Mouse (Mus musculus): Measurements from ENCODE around the gene Rb1. TPM values are rescaled to one million over a fixed set of nuclear protein-coding genes. Genes with fewer than 3 reads are reported as not detected.

The Rb1 gene
- total RNA-seq (2021) = 10 to 100 TPM; 46.1 to 46.3 TPM
- long read RNA-seq, experiment 1, full-length matches to known transcripts = 27 of 43 reads
- long read RNA-seq, experiment 1, partial matches to known transcripts = 11 of 43 reads
- long read RNA-seq, experiment 1, other reads (novel, unspliced or antisense) = 5 of 43 reads
- long read RNA-seq, experiment 2, full-length matches to known transcripts = 31 of 47 reads
- long read RNA-seq, experiment 2, partial matches to known transcripts = 10 of 47 reads
- long read RNA-seq, experiment 2, other reads (novel, unspliced or antisense) = 6 of 47 reads

DNA sequence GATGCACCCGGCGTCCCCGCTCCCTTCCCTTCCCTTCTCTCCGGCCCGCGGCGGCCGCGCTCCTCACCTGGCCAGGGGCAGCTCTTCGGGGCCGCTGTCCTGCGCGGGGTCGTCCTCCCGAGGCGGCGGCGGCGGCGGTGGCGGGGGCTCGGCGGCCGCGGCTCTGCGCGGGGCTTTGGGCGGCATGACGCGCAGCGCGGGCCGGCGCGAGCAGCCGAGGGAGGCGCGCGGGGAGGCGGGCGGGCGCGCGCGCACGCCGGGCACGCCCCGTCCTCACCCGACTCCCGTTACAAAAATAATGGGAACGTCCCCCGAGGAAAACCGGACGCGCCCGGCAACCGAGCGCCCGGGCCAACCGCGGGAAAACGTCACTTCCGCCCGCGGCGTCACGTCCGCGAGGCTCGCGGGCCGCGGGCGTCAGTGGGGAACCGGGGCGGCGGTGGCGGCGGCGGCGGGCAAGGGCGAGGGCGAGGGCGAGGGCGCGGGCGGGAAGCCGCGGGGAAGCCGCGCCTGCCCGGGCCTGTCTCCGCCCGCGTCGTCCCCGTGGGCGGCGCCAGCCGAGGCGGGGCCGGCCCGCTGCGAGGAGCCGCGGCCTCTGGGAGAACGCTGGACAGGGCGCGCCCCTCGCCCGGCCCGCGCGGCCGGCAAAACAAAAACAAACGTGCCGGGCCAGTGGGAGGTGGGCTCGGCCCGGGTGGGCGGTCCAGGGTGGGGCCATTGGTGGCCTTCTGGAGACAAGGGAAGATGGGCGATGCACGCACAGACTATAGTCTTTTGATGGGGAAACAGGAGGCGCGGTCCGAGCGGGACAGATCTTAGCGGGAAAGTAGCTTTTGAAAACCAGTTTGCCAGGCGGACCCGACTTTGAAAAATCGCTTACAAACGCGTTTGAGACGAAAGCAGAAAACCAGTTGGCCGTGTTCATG is at the start of gene Rb1:
Rb1 (minus strand) TSS at position 367 of the 926 bp plus-strand sequence.
- peak; percentile 64 to 84 for DNase-seq (ENCODE audit: low spot score in 2 of 2)

DNA sequence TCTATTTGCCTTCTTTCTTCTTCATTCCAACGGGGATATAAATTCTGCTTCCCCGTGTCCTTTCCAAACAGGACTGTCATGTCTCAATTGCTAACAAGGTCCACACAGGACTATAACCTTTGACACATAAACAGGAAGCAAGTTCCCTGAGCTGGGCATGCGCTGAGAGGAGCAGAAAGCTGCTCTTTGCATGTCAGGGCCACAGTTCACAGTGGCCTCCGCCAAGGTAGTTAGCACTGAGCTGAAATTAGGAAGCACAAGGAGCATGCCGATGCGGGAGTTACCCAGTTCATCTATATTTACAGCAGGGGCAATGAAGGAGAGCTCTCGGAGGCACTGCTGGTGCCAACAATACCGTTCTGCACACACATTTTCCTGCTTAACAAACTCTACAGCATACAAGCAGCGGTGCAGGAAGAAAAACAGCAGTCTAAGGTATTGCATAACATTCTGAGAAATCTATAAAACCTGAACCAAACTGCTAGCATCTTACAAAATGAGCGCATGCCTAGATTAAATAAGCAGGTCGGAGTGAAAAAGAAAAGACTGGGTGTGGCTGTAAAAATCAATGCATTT is 48.8 kb upstream of the Rb1 start:
- no peak for DNase-seq (ENCODE audit: low spot score in 2 of 2)

DNA sequence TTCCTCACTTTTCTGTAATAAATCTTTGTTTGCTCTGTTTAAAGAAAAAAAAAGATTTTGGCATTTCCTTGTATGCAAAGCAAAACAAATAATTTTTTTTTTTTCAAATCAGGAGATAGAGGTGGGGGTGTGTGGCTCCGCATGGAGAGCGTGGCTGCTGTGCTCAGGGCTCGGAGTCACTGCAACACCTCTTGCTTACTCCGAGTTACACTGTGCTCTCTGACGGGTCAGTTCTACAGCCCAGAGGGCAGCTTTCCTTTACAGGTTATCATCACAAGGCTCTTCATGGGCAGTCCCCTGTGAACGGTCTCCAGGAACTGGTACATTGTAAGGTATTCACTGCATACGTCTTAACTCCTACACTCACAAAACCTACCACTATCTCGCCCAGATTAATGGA is 48.0 kb upstream of the Rb1 start:
- no peak for DNase-seq (ENCODE audit: low spot score in 2 of 2)

DNA sequence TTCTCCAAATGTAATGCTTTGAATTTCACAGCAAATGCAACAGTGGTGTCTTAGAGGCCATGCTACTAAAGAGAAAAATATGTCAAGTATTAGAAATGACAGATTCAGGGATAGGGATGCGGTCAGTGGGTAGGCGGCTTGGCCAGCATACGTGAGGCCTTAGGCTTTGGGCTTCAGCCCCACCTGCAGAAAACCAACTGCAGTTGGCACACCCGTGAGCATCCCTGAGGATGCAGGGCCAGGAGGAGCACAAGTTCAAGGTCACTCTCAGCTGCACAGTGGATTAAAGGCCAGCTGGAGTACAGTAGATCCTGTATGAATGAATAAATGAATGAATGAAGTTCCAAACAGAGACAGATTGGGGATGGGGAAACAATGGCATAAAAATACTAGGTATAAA is 47.4 kb upstream of the Rb1 start:
- DNase-seq (ENCODE audit: low spot score in 2 of 2) = no peak

DNA sequence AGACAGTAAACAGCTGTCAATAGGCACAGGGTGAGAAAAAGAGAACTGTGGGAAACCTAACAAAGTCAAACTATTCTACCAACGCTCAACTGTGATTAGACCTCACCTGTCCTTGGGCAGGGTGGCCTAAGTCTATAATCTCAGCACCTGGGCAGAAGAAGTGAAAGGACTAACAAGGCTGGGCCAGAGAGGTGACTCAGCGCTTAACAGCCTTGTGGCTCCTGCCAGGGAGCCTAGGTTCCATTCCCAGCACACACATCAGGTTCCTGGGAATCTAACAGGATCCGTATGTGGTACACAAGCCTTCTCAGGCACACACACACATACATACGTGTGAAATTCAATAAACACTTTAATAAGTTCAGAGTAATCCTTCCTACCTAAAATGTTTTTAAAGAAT is 46.0 kb upstream of the Rb1 start:
- no peak for DNase-seq (ENCODE audit: low spot score in 2 of 2)

DNA sequence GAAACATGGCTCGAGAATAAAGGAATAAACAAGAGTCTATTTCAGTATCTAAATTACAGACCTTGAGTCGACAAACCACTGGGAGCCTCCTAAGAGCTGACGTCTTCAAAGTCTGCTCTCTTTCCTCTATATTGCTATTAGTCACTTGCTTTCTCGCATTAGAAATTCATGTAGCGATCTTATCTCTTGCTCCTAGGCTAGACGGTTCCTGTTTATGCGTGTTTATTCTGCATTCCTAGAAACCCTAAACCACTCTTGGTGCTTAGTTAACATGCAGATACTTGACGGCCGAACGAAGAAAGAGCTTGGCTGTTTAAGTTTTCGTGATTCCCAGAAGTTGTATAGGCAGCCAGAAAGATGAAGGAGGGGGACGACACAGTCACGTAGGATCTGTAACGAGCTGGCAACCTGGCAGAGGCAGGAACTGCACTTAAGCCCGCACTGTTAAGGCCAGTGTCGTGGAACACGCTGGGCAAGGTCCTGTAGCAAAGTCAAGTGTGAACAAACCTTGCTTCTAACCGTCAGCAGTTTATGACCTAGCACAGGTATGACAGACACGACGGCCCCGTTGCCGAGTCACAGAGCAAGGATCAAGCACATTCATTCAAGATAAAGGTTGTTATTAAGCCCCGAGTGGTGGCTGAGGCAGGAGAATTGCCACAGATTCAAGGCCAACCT is 45.2 kb upstream of the Rb1 start:
- no peak for DNase-seq (ENCODE audit: low spot score in 2 of 2)

DNA sequence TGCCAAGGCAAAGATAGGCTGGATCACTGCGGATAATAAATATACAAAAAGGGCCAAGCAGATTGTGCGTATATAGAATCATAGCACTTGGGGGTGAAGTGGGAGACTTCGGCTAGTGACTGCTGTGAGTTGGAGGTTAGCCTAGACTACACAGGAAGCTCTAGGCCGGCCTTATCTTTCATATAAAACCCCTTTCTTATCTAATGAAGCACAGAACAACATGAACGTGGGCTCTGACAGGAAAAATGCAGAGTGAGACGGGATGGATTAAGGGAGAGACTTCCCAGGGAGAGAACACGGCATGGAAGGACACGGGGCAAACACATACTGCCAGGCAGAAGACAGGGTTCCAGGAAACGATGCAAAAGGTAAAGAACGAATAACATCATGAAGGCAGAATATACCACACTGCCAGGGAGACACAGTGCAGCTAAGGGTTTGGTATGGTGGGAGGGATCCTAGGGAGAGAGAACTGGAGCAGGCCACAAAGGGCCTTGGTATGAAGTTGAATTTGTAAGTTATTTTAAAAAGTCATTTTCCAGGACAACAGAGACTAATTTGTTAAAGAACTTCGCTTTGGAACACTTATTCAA is 44.6 kb upstream of the Rb1 start:
- no peak for DNase-seq (ENCODE audit: low spot score in 2 of 2)

DNA sequence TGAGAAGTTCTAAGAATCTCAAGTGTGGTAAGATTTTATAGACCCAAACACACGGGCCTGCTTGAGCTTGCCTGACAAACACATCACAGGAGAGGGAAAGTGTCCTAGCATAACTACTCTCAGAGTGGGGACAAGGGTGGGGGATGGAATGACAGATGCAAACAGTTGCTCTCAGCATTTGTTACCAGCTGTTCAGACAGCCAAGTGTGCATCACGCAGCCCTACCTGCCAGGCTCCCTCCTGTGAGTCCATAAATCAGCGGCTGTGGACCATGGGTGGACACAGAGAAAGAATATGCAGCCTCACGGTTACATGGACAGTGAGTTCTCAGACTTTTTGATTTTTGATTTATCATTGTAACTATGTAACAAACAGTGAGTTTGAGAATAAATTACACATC is 44.0 kb upstream of the Rb1 start:
- no peak for DNase-seq (ENCODE audit: low spot score in 2 of 2)

DNA sequence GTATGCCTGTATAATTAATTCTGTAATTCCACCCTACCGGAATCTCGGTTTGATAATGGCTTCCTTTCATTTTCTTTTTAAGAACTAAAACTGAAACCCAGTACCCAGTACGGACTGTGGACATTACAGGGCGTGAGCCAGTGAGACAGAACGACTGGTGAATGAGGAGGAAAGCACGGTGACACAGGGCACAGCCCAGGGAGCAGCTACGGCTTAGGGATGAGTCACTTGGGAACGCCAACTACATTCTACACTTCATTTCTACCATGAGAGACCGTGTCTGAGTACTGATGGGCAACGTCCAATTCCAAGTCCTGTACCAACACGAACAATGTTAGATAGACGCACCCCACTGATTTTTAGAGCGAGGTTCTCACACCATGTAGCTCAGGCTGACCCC is 43.3 kb upstream of the Rb1 start:
- no peak for DNase-seq (ENCODE audit: low spot score in 2 of 2)

DNA sequence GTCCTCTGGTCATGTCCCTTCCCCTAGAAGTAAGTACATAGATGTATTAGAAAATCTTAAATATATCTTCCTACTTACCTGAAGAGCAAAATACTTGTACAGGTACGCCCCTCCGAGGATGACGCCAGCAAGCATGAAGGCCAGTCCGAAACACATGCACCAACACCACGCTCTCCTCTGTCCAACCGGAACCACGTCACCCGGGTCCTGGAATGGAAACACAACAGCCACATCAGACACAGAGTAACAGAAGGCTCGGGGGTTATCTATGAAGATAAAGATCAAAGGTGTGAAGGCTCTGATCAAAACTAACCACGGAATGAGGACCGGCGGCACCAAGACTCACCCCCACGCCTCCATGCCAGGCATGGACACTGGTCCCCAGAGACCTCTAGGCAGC is 42.6 kb upstream of the Rb1 start:
- DNase-seq (ENCODE audit: low spot score in 2 of 2) = no peak

DNA sequence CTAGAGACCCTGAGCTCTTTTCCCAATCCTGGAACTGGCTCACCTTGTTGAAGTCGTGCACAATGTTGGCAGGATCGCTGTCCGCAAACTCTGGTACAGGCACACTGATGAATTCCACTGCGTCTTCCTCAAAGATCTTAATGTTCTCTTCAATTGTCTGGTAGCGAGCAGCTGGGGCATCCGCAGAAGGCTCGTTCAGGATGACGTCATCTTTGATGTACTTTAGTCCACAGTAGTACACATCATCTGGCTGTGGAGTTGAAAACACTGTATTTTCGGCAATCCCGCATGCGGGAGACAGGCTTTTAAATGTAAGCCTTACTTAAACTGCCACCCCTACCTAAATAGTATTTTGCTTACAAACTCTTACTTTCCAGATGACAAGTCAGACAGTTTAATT is 40.7 kb upstream of the Rb1 start:
- DNase-seq (ENCODE audit: low spot score in 2 of 2) = no peak

DNA sequence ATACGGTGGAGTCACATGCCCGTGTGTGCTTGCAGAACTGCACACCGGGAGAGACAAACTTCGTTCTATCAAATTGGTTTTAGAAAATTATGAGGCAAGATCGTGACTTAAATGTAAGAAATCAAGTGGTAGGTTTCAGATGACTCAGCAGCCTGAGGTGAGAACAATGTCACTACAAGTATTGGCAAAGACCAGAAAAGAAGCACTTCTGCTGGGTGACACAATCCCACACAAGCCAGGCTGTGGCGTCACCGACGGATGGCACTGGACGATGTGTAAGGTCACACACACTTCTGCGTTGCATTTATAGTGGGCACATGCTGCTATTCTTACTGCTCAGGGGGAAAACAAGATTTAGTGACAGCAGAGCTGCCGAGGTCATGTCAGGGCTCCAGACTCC is 38.2 kb upstream of the Rb1 start:
- DNase-seq (ENCODE audit: low spot score in 2 of 2) = no peak

DNA sequence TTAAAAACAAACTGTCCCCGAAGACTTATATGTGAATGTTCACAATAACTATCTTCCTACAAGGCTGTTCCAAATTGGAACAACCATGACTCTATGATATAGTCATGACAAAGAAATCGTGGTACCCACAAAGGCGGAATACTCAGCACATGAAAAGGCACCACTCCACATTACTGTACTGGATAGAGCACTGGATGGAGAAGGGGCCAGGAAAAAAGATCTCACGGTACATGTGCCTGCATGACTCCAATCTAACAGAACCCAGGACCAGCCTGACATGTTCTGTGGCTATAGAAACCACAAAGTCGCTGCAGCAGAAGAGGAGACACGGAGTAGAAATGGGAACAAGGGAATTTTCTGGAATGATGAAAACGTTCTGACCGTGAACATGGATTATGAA is 29.1 kb upstream of the Rb1 start:
- no peak for DNase-seq (ENCODE audit: low spot score in 2 of 2)

DNA sequence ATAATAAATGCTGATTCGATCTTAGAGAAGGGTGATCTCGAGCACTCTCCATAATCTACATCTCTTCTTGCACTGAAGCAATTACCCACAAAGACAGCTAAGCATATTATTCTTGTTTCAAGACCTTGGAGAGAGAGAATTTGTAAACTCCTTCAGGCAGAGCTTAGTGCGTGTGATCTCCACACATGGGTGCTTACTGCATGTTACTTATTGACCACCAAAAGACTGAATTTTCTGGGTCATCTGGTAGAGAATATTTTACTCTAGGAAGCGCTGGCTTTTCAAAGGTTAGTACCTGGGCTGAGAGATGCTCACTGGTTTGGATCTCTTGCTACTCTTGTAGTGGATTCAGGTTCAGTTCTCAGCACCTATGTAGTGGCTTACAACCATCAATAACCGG is 25.5 kb upstream of the Rb1 start:
- DNase-seq (ENCODE audit: low spot score in 2 of 2) = no peak

DNA sequence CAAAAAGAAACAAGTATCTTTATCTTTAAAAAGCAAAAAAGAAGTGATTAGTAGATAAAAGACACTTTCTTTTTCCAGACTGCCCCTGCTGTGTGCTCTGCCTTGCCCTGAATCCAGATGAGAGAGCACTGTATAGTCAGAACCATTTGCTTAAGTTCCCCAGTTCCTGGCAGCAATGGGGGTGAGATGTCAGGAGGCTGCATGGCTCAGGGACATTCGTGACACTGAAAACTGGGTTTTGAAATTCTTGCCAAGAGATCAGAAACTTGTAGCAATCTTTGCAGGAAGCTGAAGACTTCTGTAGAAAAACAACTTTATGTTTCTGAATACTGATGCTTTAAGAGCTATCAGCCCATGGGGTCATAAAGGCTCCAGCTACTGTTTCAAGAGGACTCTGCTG is 24.4 kb upstream of the Rb1 start:
- DNase-seq (ENCODE audit: low spot score in 2 of 2) = no peak

DNA sequence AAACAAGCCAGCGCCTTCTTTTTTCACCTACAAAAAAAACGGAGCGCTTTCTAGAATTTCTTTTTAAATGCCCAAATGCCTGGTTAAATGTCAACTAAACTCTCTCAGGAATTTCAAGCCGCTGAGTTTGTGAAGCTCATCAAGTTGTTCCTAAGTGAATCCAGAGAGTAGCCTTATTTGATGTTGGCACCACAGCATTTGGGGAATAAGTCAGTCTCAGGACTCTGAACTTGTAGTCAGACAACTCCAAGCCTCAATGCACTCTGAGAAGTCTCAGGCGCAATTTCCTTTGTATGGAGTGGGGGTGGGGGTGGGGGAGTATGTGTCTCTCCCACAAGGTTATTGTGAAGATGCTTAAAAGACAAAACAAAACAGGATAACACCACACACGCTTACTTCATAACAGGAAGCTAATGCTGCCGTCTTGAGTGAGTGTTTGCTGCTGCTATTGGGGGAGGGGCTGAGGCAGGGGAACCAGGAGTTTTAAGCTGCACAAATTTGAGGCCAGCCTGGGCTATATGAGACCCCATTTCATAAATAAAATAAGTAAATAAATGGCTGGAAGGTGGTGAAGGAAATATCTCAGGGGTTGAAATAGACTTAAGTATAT is 23.5 kb upstream of the Rb1 start:
- no peak for DNase-seq (ENCODE audit: low spot score in 2 of 2)

DNA sequence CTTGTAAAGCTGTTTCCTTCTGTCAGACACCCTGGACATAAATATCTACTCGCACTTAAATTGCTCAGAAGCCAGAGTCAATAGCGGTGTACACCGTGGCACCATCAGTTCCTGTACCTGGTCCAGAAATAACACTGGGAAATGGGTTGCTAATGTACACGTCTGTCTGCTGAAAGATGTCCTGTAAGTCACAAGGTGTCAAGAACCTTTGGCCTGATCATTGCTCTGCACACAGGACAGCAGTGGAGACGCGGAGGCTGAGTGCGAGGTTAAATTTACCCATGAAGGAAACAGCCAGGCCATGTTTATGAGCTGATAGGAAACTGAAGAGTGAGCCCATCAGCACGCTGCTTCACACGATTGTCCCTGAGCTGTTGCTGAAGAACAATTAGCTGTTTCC is 21.7 kb upstream of the Rb1 start:
- DNase-seq (ENCODE audit: low spot score in 2 of 2) = no peak

DNA sequence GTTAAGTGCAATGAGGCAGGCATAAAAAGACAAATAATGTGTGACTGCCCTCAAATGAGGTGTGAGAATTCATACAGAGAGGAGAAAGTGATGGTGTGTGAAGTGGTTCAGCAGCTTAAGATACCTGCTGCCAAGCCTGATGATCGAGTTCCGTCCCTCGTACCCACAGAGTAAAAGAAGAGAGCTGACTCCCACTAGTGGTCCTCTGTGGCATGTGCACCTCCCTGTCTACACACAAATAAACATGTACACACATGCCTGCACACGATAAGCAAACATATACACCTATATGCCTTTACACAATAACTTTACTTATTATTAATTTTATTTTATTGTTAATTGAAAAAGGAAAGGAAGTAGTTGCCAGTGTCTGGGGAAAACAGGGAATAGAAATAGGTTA is 20.0 kb upstream of the Rb1 start:
- DNase-seq (ENCODE audit: low spot score in 2 of 2) = no peak

DNA sequence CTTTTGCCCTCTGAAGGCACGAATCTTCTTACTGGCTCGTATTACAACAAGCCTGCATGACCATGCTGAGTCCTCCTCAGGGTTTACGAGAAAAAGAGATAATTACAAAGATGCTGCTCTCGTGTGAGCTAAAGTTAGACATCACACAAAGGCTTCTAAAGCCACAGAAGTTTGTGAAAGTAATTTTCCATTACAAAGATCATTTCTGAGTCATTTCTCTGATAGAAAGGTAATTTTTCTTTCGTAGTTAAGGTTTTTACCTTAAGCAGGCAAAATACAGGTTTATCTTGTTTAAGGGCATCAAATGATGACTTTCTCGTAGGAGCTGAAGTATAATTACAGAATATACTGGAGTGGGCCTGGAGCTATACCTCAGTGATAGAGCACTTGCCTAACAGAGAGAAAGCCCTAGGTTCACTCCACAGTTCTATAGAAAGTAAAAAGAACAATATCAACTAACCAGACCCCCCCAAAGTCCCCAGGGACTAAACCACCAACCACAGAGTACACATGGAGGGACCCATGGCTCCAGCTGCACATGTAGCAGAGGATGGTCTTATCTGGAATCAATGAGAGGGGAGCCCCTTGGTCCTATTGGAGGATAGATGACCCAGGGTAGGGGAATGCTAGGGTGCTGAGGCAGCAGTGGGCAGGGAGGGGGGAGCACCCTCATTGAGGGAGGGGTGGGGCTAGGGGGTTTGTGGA is 14.6 kb upstream of the Rb1 start:
- no peak for DNase-seq (ENCODE audit: low spot score in 2 of 2)

DNA sequence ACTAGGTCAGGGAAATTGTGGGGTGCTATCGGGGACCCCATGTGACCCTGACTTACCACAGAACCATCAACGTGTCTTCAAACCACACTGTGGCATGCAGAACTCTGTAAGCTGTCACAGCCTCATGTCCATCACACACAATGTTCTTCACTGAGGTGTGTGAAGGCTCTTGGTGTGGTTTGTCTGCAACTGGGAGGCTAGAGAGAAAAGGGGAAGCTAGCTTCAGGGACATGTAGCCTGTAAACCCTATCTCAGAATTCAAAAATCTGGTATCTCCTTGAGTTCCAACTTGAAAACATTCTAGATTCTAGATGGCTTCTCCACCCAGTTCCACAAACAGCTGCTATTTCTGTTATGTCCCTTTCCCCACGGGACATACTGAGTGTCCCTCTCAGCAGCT is 14.0 kb upstream of the Rb1 start:
- DNase-seq (ENCODE audit: low spot score in 2 of 2) = no peak

Data from gastrocnemius, postnatal 4 days (tissue).